Mouse (Mus musculus) forebrain, postnatal 0 days (tissue): ENCODE measurements around the gene Tle2. TPM values are rescaled to one million over a fixed set of nuclear protein-coding genes. Genes with fewer than 3 reads are reported as not detected.

Experiments used
- ATAC-seq: fragments of 200-750 bp; cut with Nextera tagmentation; 2 replicates; pipeline ENCODE4 v1.8.0; 2017; ENCODE audit warnings: mild to moderate bottlenecking, moderate library complexity
- DNase-seq: peaks from one replicate; pipeline ENCODE4 v3.0.0-alpha.2; 2015
- H3K27ac ChIP-seq: fragments of 300-500 bp; sonication (generic); 2 replicates; pipeline ENCODE4 v1.5.1; 2014; ENCODE audit warnings: low read depth, mild to moderate bottlenecking, antibody characterized with exemption, low read length, moderate library complexity, mixed read lengths
- H3K27me3 ChIP-seq: fragments of 300-500 bp; sonication (generic); 2 replicates; pipeline ENCODE4 v1.6.1; 2014; ENCODE audit warnings: mild to moderate bottlenecking, low read length, mixed read lengths; ENCODE audit not compliant: insufficient read depth
- H3K36me3 ChIP-seq: fragments of 300-500 bp; sonication (generic); 2 replicates; pipeline ENCODE4 v1.6.1; 2014; ENCODE audit warnings: mild to moderate bottlenecking, moderate library complexity; ENCODE audit not compliant: insufficient read depth
- H3K4me1 ChIP-seq: fragments of 300-500 bp; sonication (generic); 2 replicates; pipeline ENCODE4 v1.6.1; 2014; ENCODE audit warnings: antibody characterized with exemption; ENCODE audit not compliant: insufficient read depth
- H3K4me2 ChIP-seq: fragments of 300-500 bp; sonication (generic); 2 replicates; pipeline ENCODE4 v1.6.1; 2014; ENCODE audit warnings: low read depth, mild to moderate bottlenecking, moderate library complexity
- H3K4me3 ChIP-seq: fragments of 300-500 bp; sonication (generic); 2 replicates; pipeline ENCODE4 v1.5.1; 2014; ENCODE audit warnings: low read depth, low read length, mixed read lengths
- H3K9ac ChIP-seq: fragments of 300-500 bp; sonication (generic); 2 replicates; pipeline ENCODE4 v1.6.1; 2014; ENCODE audit warnings: mild to moderate bottlenecking
- H3K9me3 ChIP-seq: fragments of 300-500 bp; sonication (generic); 2 replicates; pipeline ENCODE4 v1.6.1; 2016; ENCODE audit warnings: low read length
- CTCF ChIP-seq: sonication (generic); IDR thresholded peaks from 2 replicates; pipeline ENCODE4 v1.5.1; 2016; ENCODE audit warnings: antibody characterized with exemption, control low read depth, low read depth
- WGBS: fragments of 180-500 bp; shearing (Covaris S2); extraction: QIAGEN DNeasy Blood & Tissue Kit; methylation state at CpG from one replicate; pipeline ENCODE4 v1.1.7; 2014; 5-methylcytosine and 5-hydroxymethylcytosine counted together
- polyA plus RNA-seq: library from polyadenylated mRNA; unstranded; fragments of >200 nt; fragmentation: Nextera tagmentation; extraction: Ambion mirVana; gene quantifications from 2 replicates; pipeline ENCODE4 v1.2.1, GENCODE M21; 2015
- total RNA-seq: library from RNA; depleted of rRNA; stranded (reverse); fragments of >200 nt; gene quantifications from 2 replicates; pipeline ENCODE4 v1.2.3, GENCODE M21; 2014

The Tle2 gene
- total and polyA plus RNA-seq, 2 experiments from 2014 or later, result 25.6 to 30.5 TPM

DNA sequence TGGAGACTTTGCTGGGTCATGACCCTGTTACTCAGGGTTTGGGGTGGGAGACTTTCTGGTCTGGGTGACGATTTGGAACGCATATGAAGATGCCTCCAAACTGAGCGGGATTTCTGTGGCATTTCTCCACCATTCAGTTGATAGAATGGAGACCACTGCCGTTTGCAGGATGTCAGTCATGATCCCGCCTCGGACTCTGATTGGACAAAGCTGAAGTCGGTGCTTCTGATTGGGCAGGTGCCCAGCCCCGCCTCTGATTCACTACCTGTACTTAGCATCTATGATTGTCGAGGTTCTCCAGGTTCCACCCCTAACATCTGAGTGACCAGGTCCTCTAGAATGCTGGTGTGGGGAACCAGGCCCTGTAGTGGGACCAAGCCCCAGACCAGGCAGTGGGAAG lies 46.4 kb downstream of the Tle2 start:
- no peaks in the 10 kb centered on the region for H3K9me3 ChIP-seq
- DNase-seq (no peak), ATAC-seq (no peak)
- no peak overlapping the region for H3K4me2 ChIP-seq
- no peak overlapping the region for H3K27ac ChIP-seq
- no peak for TF ChIP-seq CTCF
- no peaks in the 10 kb centered on the region for H3K4me1 ChIP-seq
- WGBS, result 62% methylated on average over 9 of the region's 9 CpGs
- H3K27me3 ChIP-seq, result no peaks in the 10 kb centered on the region
- peaks cover 43% of the 10 kb centered on the region for H3K36me3 ChIP-seq
- no peak overlapping the region for H3K4me3 ChIP-seq
- H3K9ac ChIP-seq, result no peak overlapping the region

DNA sequence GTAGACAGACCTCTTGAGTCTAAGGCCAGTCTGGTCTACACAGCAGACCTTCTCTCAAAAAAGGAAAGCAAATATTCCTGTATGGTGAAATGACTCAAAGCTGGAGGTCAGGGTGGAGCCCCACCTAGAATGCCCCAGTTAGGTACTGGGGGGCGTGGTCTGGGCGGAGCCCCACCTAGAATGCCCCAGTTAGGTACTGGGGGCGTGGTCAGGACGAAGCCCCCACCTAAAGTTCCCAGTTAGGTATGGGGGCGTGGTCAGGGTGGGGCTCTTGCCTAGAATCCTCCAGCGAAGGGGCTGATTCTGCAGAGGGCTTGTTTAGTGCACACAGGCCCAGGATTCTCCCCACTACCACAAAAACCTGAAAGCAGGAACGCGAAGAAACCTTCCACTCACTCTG lies 49.1 kb downstream of the Tle2 start:
- Histone ChIP-seq H3K27me3 (no peaks in the 10 kb centered on the region), H3K9ac (no peak overlapping the region), H3K9me3 (no peaks in the 10 kb centered on the region), H3K4me3 (no peak overlapping the region), H3K27ac (no peak overlapping the region), H3K4me2 (no peak overlapping the region), H3K36me3 (peaks cover 43% of the 10 kb centered on the region), H3K4me1 (peaks cover 11% of the 10 kb centered on the region)
- DNase-seq, result no peak
- no peak for TF ChIP-seq CTCF
- ATAC-seq, result no peak
- 65% methylated on average over 8 of the region's 8 CpGs for WGBS

DNA sequence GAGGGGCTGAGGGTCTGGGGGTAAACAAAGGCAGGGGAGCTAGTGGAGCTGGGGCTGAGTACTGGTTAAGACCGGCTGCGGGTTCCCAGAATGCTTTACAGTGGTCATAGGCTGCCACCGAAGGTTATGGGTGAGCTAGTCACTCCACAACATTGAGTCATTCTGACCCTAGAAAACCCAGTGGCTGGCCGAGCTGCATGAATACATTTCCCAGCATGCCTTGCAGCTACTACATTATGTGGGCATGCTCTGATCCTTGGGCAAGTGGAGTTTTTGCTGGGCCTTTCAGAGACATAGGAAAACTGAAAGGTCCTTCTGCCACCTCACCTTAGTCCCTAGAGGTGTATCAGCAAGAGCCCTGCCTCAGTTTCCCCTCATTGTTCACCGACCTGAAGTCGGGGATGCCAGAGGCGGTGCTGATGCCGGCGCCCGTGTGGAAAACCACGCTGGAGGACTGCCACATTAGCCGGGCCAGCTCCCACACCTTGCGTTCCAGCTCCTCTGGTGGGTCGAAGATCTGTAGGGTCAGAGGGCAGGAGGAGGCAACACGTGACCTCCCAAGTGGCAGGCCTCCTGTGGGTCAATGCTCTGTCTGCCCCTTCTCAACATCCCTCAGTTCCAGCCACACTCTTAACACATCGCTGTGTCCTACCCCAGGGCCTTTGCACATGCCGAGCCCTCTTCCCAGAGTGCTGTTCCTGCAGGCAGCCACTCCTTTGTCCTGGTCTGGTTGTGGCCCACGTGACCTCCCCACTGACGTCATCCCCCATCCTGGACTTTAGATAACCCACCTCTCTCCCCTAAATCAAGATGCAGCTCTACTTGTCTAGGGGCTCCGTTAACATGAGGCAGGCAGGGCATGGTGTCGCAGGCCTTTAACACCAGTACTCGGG lies 52.0 kb downstream of the Tle2 start:
- TF ChIP-seq CTCF, result no peak
- H3K36me3 ChIP-seq, result peaks cover 35% of the 10 kb centered on the region

DNA sequence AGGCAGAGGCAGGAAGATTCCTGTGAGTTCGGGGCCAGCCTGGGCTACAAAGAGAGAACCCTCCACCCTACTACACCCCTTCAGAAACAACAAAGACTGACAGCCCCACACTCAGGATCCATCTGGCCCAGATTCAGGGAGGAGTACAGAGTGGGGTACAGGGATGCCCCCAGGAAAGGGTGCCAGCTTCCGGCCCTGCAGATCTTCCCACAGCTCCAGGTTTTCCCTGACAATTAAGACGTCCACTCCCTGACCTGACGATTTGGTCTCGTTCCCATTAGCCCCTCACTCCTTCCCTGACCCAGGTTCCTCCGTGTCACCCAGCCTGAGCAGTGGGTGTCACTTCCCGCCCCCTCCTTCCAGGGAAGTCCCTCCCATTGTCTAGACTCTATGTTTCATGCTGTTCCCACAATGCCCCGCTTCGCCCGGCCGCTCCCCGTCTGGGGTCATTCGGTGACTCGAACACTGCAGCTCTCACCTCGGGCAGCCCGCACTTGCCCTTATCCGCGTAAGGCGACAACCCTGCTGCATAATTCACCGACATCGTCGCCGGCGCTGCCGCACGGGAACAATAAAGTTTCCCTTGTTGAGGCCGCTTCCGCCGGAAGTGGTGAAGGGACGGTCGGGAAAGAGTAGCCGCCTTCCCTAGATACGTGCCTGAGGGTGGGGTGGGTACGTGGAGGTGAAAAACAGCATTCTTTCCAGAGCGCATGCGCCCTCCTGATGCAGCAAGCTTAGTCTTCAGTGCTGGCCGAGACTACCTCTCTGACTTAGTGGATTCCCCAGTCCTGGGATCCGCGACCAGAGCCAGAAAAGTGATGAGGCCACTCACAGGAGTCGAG lies 52.9 kb downstream of the Tle2 start, which contains the start of gene Sirt6:
Gene Sirt6, minus strand, starts transcription at position 804 of the 842 bp plus-strand sequence.
- Histone ChIP-seq H3K4me3 (peak within 1 kb of the TSS; percentile 90), H3K27me3 (no peaks in the 10 kb centered on the region), H3K4me2 (peak within 1 kb of the TSS; percentile 80), H3K36me3 (peaks cover 28% of the 10 kb centered on the region), H3K27ac (peak within 1 kb of the TSS; percentile 86), H3K9ac (peak within 1 kb of the TSS; percentile 88), H3K4me1 (peaks cover 11% of the 10 kb centered on the region), H3K9me3 (no peaks in the 10 kb centered on the region)
- DNase-seq (peak; percentile 96), ATAC-seq (peak; percentile 95)
- no peak for TF ChIP-seq CTCF
- 6% methylated on average over 40 of the region's 40 CpGs for WGBS

More for the DNA sequence above, 52.0 kb downstream of the Tle2 start:
- Histone ChIP-seq H3K4me2 (peak overlapping the region; percentile 80), H3K27me3 (no peaks in the 10 kb centered on the region), H3K27ac (peak overlapping the region; percentile 86; the same call in 1 of the 2 replicates), H3K9ac (peak overlapping the region; percentile 88), H3K4me1 (peaks cover 11% of the 10 kb centered on the region), H3K9me3 (no peaks in the 10 kb centered on the region), H3K4me3 (peak overlapping the region; percentile 90)
- no peak for DNase-seq
- WGBS, result 89% methylated on average over 22 of the region's 22 CpGs
- no peak for ATAC-seq

DNA sequence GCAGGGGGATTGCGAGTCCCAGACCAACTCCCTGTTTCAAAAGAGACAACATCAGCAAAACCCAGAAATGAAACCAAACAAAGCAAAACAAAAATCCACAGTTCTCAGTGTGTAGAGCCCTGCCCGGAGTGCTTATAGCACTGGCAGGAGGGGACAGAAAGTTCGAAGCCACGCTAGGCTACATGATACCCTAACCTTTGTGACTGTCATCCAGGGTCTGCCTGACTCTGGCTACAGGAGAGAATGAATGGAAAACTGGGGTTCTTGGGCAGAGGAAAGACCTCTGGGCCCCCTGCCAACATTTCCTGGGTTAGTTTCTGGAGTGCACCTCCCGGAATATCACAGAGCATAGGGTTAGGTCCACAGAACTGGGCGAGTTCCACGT lies 53.5 kb downstream of the Tle2 start:
- H3K27ac ChIP-seq, result peak overlapping the region; percentile 86
- peak overlapping the region; percentile 90 for H3K4me3 ChIP-seq
- DNase-seq, result no peak
- H3K9ac ChIP-seq, result peak overlapping the region; percentile 88
- H3K4me2 ChIP-seq, result peak overlapping the region; percentile 80
- no peaks in the 10 kb centered on the region for H3K9me3 ChIP-seq
- H3K36me3 ChIP-seq, result peaks cover 22% of the 10 kb centered on the region
- WGBS, result 60% methylated on average over 7 of the region's 7 CpGs
- peak; percentile 21 for ATAC-seq
- H3K4me1 ChIP-seq, result peaks cover 11% of the 10 kb centered on the region
- no peak for TF ChIP-seq CTCF
- no peaks in the 10 kb centered on the region for H3K27me3 ChIP-seq

DNA sequence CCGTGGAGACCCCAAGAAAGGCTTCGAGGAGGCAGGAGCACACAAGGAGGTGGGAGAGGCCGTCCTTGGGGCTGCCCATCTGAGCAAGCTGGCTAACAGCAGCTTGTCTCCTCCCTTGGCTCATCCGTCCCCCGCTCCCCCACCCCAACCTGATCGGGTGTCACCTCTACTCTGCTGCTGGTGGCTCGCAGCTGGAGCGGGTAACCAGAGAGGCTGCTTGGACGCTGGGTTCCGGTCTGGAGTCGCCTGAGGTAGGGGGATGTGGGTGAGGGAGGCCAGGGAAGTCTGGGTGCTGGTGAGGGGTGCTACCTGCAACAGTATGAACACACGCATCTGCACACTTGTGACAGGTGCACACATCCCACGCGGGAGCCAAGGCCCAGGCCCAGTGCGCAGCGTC lies 54.0 kb downstream of the Tle2 start, which contains the start of gene Ankrd24:
Gene Ankrd24, plus strand, starts transcription at position 151 of the 400 bp plus-strand sequence.
- H3K4me2 ChIP-seq, result peak within 1 kb of the TSS; percentile 80
- peak within 1 kb of the TSS; percentile 88 for H3K9ac ChIP-seq
- H3K27me3 ChIP-seq, result no peaks in the 10 kb centered on the region
- peaks cover 11% of the 10 kb centered on the region for H3K4me1 ChIP-seq
- H3K36me3 ChIP-seq, result peaks cover 22% of the 10 kb centered on the region
- no peaks in the 10 kb centered on the region for H3K9me3 ChIP-seq
- no peak for DNase-seq
- H3K27ac ChIP-seq, result peak within 1 kb of the TSS; percentile 86
- no peak for TF ChIP-seq CTCF
- H3K4me3 ChIP-seq, result peak within 1 kb of the TSS; percentile 90
- ATAC-seq, result no peak
- WGBS, result 87% methylated on average over 16 of the region's 16 CpGs
